Mouse (Mus musculus): ENCODE measurements around the gene Dnm2. TPM values are rescaled to one million over a fixed set of nuclear protein-coding genes. Genes with fewer than 3 reads are reported as not detected.
A peak's percentile ranks its signal among the peaks of the same experiment; 100 is the strongest.
"Not testable (repeated sequence)": the region's sequence is repeated elsewhere in the genome, so short reads cannot be mapped to it uniquely, and the experiment has no call there.

The Dnm2 gene
- polyA plus RNA-seq, 1 experiment from 2014 or later = 81.4 TPM

DNA sequence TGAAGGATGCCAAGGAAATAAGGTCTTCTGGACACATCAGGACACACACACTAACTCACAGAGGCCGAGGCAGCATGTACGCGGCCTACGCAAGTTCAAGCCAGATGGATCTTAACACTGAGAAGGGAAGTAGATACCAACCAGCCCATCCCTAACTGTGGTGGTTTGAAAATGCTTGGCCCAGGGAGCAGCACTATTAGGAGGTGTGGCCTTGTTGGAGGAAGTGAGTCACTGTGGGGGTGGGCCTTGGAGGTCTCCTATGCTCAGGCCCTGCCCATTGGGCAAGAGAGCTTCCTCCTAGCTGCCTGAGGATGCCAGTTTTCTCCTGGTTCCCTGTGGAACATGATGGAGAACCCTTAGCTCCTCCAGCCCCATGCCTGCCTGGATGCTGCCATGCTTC, 88.8 kb downstream of the Dnm2 start:
- 96% methylated on average over 4 of the region's 4 CpGs for WGBS
- peaks cover 6% of the 10 kb centered on the region; the same call in 1 of the 2 replicates for H3K36me3 ChIP-seq (ENCODE audit: control insufficient read depth, insufficient read depth, low read length)
- H3K4me1 ChIP-seq (ENCODE audit: control insufficient read depth, insufficient read depth, low read length) = peaks cover 11% of the 10 kb centered on the region
- no peak overlapping the region for H3K27ac ChIP-seq (ENCODE audit: low read length)
- no peak overlapping the region for H3K4me2 ChIP-seq (ENCODE audit: low read depth, low read length)
- H3K9me3 ChIP-seq (replicated peaks; ENCODE audit: control insufficient read depth, low read length) = peaks cover 3% of the 10 kb centered on the region; the same call in 1 of the 2 replicates
- H3K4me3 ChIP-seq (replicated peaks; ENCODE audit: low read length) = no peak overlapping the region
- H3K27me3 ChIP-seq (ENCODE audit: control insufficient read depth, insufficient read depth, low read length) = no peaks in the 10 kb centered on the region
- no peak overlapping the region for H3K9ac ChIP-seq (ENCODE audit: low read length)
- ATAC-seq (ENCODE audit: insufficient read depth, low FRiP score) = no peak

GRCm38 (mm10) chr9:21517947-21518495, 93.3 kb downstream of the Dnm2 start:
- no peaks in the 10 kb centered on the region for H3K27me3 ChIP-seq (ENCODE audit: control insufficient read depth, insufficient read depth, low read length)
- no peaks in the 10 kb centered on the region for H3K4me1 ChIP-seq (ENCODE audit: control insufficient read depth, insufficient read depth, low read length)
- no peaks in the 10 kb centered on the region for H3K36me3 ChIP-seq (ENCODE audit: control insufficient read depth, insufficient read depth, low read length)
- peak overlapping the region; percentile 39; the same call in 1 of the 2 replicates for H3K9ac ChIP-seq (ENCODE audit: low read length)
- no peak overlapping the region for H3K4me2 ChIP-seq (ENCODE audit: low read depth, low read length)
- H3K27ac ChIP-seq (ENCODE audit: low read length) = peak overlapping the region; percentile 55; the same call in 1 of the 2 replicates
- WGBS = 56% methylated on average over 6 of the region's 6 CpGs
- no peak overlapping the region for H3K4me3 ChIP-seq (replicated peaks; ENCODE audit: low read length)
- no peak for ATAC-seq (ENCODE audit: insufficient read depth, low FRiP score)
- H3K9me3 ChIP-seq (replicated peaks; ENCODE audit: control insufficient read depth, low read length) = peaks cover 3% of the 10 kb centered on the region; the same call in 1 of the 2 replicates

GRCm38 (mm10) chr9:21518690-21519089, 94.0 kb downstream of the Dnm2 start:
- H3K4me2 ChIP-seq (ENCODE audit: low read depth, low read length); H3K36me3 ChIP-seq (ENCODE audit: control insufficient read depth, insufficient read depth, low read length); H3K27me3 ChIP-seq (ENCODE audit: control insufficient read depth, insufficient read depth, low read length); H3K4me1 ChIP-seq (ENCODE audit: control insufficient read depth, insufficient read depth, low read length); H3K27ac ChIP-seq (ENCODE audit: low read length); ATAC-seq (ENCODE audit: insufficient read depth, low FRiP score); H3K9ac ChIP-seq (ENCODE audit: low read length); H3K9me3 ChIP-seq (replicated peaks; ENCODE audit: control insufficient read depth, low read length); H3K4me3 ChIP-seq (replicated peaks; ENCODE audit: low read length): not testable (repeated sequence)
- WGBS = 78% methylated on average over 6 of the region's 6 CpGs

GRCm38 (mm10) chr9:21525142-21525936, 100.6 kb downstream of the Dnm2 start:
- WGBS = 70% methylated on average over 7 of the region's 7 CpGs
- no peak for ATAC-seq (ENCODE audit: insufficient read depth, low FRiP score)
- peak overlapping the region; percentile 2; the same call in 1 of the 2 replicates for H3K27ac ChIP-seq (ENCODE audit: low read length)

GRCm38 (mm10) chr9:21525937-21526633, 101.4 kb downstream of the Dnm2 start, which contains the start of gene AB124611:
AB124611 (plus strand) TSS chr9:21526176.
- H3K9me3 ChIP-seq (replicated peaks; ENCODE audit: control insufficient read depth, low read length) = no peaks in the 10 kb centered on the region
- WGBS = 48% methylated on average over 14 of the region's 14 CpGs
- H3K27ac ChIP-seq (ENCODE audit: low read length) = peak within 1 kb of the TSS; percentile 2; the same call in 1 of the 2 replicates
- no peaks in the 10 kb centered on the region for H3K27me3 ChIP-seq (ENCODE audit: control insufficient read depth, insufficient read depth, low read length)
- H3K4me3 ChIP-seq (replicated peaks; ENCODE audit: low read length) = no peak within 1 kb of the TSS
- H3K4me1 ChIP-seq (ENCODE audit: control insufficient read depth, insufficient read depth, low read length) = no peaks in the 10 kb centered on the region
- no peak within 1 kb of the TSS for H3K4me2 ChIP-seq (ENCODE audit: low read depth, low read length)
- no peaks in the 10 kb centered on the region for H3K36me3 ChIP-seq (ENCODE audit: control insufficient read depth, insufficient read depth, low read length)
- 0 out of 2 replicates have a peak, but pooled peaks have one; percentile 29 for ATAC-seq (ENCODE audit: insufficient read depth, low FRiP score)
- peak within 1 kb of the TSS; percentile 8; the same call in 1 of the 2 replicates for H3K9ac ChIP-seq (ENCODE audit: low read length)

More at GRCm38 (mm10) chr9:21525142-21525936, 100.6 kb downstream of the Dnm2 start:
- Histone ChIP-seq H3K27me3 (ENCODE audit: control insufficient read depth, insufficient read depth, low read length) (no peaks in the 10 kb centered on the region), H3K36me3 (ENCODE audit: control insufficient read depth, insufficient read depth, low read length) (no peaks in the 10 kb centered on the region), H3K9ac (ENCODE audit: low read length) (no peak overlapping the region), H3K4me3 (replicated peaks; ENCODE audit: low read length) (no peak overlapping the region), H3K9me3 (replicated peaks; ENCODE audit: control insufficient read depth, low read length) (no peaks in the 10 kb centered on the region), H3K4me1 (ENCODE audit: control insufficient read depth, insufficient read depth, low read length) (no peaks in the 10 kb centered on the region), H3K4me2 (ENCODE audit: low read depth, low read length) (no peak overlapping the region)

DNA sequence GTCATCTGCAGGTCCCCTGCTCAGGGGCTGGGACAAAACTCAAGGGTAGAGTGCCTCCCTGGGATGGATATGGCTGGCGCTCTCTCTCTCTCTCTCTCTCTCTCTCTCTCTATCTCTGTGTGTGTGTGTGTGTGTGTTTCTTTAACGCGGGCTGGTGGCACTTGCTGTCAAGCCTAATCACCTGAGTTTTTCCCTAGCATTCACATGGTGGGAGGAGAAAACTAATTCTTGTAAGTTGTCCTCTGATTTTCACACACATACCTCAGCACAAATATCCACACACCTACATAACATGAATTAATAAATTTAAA, 101.9 kb downstream of the Dnm2 start:
- H3K27ac ChIP-seq (ENCODE audit: low read length) = no peak overlapping the region
- no peaks in the 10 kb centered on the region for H3K36me3 ChIP-seq (ENCODE audit: control insufficient read depth, insufficient read depth, low read length)
- no peaks in the 10 kb centered on the region for H3K27me3 ChIP-seq (ENCODE audit: control insufficient read depth, insufficient read depth, low read length)
- no peak overlapping the region for H3K4me2 ChIP-seq (ENCODE audit: low read depth, low read length)
- no peaks in the 10 kb centered on the region for H3K4me1 ChIP-seq (ENCODE audit: control insufficient read depth, insufficient read depth, low read length)
- no peak for ATAC-seq (ENCODE audit: insufficient read depth, low FRiP score)
- no peak overlapping the region for H3K9ac ChIP-seq (ENCODE audit: low read length)
- no peak overlapping the region for H3K4me3 ChIP-seq (replicated peaks; ENCODE audit: low read length)
- 49% methylated on average over 3 of the region's 3 CpGs for WGBS
- no peaks in the 10 kb centered on the region for H3K9me3 ChIP-seq (replicated peaks; ENCODE audit: control insufficient read depth, low read length)

GRCm38 (mm10) chr9:21527100-21527801, 102.5 kb downstream of the Dnm2 start:
- Histone ChIP-seq H3K4me3 (replicated peaks; ENCODE audit: low read length) (no peak overlapping the region), H3K27ac (ENCODE audit: low read length) (no peak overlapping the region), H3K36me3 (ENCODE audit: control insufficient read depth, insufficient read depth, low read length) (no peaks in the 10 kb centered on the region), H3K4me2 (ENCODE audit: low read depth, low read length) (no peak overlapping the region), H3K4me1 (ENCODE audit: control insufficient read depth, insufficient read depth, low read length) (no peaks in the 10 kb centered on the region), H3K9ac (ENCODE audit: low read length) (no peak overlapping the region), H3K9me3 (replicated peaks; ENCODE audit: control insufficient read depth, low read length) (no peaks in the 10 kb centered on the region), H3K27me3 (ENCODE audit: control insufficient read depth, insufficient read depth, low read length) (no peaks in the 10 kb centered on the region)
- WGBS = 91% methylated on average over 2 of the region's 2 CpGs
- ATAC-seq (ENCODE audit: insufficient read depth, low FRiP score) = no peak

GRCm38 (mm10) chr9:21527917-21528324, 103.2 kb downstream of the Dnm2 start:
- H3K9ac ChIP-seq (ENCODE audit: low read length) = no peak overlapping the region
- ATAC-seq (ENCODE audit: insufficient read depth, low FRiP score) = no peak
- H3K36me3 ChIP-seq (ENCODE audit: control insufficient read depth, insufficient read depth, low read length) = no peaks in the 10 kb centered on the region
- no peaks in the 10 kb centered on the region for H3K4me1 ChIP-seq (ENCODE audit: control insufficient read depth, insufficient read depth, low read length)
- no peak overlapping the region for H3K4me3 ChIP-seq (replicated peaks; ENCODE audit: low read length)
- H3K27me3 ChIP-seq (ENCODE audit: control insufficient read depth, insufficient read depth, low read length) = no peaks in the 10 kb centered on the region
- 65% methylated on average over 1 of the region's 1 CpGs for WGBS
- H3K4me2 ChIP-seq (ENCODE audit: low read depth, low read length) = no peak overlapping the region
- no peaks in the 10 kb centered on the region for H3K9me3 ChIP-seq (replicated peaks; ENCODE audit: control insufficient read depth, low read length)
- H3K27ac ChIP-seq (ENCODE audit: low read length) = no peak overlapping the region

Data from stomach, embryonic 16.5 days (tissue).